Mouse (Mus musculus) lung, postnatal 25 days (tissue): ENCODE data around the gene Polr2c.
"Not testable (repeated sequence)": the region's sequence is repeated elsewhere in the genome, so short reads cannot be mapped to it uniquely, and the experiment has no call there.

Experiments
- DNase-seq: peaks from one replicate; pipeline ENCODE4 v3.0.0; 2022; ENCODE audit warnings: low spot score

Gene Polr2c

DNA sequence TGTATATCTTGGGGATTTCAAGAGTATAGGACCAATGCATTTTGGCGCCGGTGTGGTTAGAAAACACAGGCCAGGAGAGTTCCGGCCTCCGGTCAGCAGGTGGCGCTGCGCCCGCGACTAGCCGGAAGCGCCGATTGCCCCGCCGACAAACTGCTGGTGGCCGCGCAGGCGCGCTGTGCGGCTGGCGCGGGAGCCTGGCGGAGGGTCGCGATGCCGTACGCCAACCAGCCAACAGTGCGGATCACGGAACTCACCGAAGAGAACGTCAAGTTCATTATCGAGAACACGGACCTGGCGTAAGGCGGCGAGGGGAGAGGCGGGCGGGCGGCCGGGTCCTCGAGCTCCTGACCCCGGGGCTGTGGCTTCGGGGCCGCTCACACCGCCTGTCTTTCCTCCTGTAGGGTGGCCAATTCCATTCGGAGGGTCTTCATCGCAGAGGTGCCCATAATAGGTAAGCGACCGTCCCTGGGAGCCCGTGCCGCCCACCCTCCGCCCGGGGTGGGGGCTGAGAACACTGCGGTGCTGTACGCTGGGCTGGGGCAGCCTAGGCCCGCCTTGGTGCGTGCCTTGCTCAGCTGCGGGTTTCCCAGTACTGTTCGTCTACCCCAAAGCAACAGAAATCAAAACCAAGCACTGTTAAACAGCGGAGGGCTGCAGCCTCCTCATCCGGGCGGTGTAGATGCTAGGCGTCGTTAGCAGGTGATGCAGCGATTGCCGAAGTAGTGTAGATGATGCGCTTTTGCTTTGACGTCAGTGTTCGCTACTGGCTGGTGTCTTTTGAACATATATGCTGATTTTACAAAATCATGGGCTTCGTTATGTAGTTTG is at the start of gene Polr2c:
TSS of gene Polr2c (plus strand) at position 105 of the 828 bp plus-strand sequence.
- peak; percentile 89 for DNase-seq

DNA sequence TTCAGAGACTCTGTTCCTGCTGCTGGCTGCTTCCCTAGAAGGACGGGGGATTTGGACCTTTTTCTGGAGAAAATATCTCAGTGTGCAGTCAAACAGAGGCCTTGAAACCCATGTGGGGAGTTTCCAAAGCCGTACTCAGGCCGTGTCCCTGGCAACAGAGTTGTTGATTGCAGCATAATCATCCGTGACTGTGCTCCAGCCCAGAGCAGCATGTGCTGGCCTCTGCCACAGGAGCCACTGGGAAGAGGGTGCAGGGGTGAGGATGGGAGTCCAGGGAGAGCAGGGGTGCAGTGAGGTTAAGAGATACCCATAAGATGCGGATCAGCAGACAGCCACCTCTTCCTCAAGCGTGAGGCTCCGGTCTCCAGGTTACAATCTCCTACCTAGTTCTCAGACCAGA is 49.7 kb upstream of the Polr2c start:
- no peak for DNase-seq

DNA sequence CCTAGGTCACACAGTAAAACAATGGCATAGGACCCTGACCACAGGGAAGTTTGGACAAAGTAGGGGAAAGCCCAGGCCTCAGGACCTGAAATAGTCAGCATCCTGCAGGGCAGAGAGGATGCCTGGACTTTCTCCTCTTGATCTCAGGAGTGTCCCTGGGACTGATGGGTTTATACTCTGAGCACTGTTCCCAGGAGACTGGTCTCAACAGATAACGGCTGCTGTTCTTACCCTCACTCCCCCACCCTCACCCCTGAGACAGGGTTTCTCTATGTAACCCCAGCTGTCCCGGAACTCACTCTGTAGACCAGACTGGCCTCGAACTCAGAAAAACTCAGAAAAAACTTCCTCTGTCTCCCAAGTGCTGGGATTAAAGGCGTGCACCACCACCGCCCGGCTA is 48.9 kb upstream of the Polr2c start:
- DNase-seq: no peak

DNA sequence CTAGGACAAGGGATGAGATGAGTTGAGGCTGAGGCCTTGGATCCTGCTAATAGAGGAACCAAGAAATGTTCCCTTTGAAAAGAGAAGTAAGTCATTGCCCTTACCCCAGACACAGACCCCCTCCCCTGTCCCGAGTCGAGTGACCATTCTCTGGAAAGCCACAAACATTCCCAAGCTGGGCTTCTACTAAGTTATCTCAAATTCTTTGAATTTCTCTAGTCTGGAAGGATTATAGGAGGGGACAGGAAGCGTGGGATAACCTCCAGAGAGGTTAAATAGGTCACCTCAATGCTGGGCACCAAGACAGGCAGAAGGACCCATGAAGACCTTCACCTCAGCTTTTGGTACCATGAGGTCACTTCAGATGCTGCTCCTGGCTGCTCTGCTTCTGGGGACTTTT is 47.1 kb upstream of the Polr2c start, which contains the start of gene Ccl17:
TSS of gene Ccl17 (plus strand) at position 301 of the 400 bp plus-strand sequence.
- DNase-seq: no peak

DNA sequence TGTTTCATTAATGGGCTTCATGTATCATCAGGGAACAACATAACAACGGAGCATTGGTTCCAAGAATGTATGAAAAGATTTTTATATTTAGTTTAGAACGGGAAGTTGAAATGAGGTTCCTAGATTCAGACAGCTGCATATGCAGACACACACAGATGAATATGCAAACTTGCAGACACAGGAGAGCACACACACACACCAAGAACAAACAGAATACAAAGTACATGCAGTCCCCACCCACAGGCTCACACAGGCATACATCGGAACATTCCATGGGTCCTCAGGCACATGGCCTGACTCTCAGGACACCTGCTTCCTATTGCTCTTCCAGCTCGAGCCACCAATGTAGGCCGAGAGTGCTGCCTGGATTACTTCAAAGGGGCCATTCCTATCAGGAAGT is 46.4 kb upstream of the Polr2c start:
- no peak for DNase-seq

DNA sequence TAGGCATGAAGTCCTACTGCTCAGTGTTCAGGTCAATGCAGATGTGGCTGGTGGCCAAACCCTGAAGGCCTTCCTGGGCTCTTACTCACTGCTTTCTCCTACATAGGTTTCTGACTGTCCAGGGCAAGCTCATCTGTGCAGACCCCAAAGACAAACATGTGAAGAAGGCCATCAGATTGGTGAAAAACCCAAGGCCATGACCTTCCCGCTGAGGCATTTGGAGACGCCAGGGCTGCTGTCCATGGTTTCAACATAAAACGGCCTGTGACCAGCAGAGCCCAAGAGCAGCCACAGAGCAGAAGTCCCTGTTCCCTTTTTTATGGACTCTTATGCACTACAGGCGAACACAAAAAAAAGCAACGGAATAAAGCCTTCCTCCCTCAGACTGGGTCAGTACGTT is 45.6 kb upstream of the Polr2c start:
- DNase-seq: no peak

DNA sequence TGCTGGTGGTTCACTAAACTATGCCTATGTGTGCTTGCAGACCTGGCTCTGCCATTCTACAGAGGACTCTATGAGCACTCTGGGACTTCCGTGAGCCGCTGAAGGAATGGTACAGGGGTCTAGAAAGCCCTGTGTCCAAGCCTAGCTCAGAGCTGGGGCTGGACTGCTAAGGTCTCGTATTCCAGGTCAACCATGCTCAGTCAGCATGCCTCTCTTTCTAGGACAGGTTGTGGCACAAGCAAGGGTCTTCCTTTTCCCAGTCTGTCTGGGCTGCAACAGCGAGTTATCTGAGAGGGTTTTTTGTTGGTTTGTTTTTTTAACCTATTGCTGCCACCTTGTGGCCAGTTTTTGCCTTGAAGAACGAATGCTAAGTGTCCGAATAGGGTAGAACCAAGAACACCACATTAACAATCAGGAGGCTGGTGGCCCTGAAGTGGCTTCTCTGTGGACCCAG is 44.6 kb upstream of the Polr2c start:
- peak; percentile 90 for DNase-seq

DNA sequence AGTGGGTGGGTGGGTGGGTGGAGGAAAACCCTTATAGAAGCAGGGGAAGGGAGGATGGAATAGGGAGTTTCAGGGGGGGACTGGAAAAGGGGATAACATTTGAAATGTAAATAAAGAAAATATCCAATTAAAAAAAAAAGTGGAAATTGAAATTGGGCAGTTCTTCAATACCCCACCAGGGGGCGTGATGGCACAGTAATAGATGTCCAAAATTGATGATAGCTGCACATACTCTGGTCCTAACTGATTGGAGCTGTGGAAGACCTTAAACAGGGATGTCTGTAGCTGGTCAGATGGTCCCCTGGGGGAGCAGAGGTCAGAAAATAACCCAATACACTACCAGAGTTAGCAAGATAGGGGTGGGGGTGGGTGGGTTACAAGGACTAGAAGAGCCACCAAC is 42.7 kb upstream of the Polr2c start:
- DNase-seq: no peak

DNA sequence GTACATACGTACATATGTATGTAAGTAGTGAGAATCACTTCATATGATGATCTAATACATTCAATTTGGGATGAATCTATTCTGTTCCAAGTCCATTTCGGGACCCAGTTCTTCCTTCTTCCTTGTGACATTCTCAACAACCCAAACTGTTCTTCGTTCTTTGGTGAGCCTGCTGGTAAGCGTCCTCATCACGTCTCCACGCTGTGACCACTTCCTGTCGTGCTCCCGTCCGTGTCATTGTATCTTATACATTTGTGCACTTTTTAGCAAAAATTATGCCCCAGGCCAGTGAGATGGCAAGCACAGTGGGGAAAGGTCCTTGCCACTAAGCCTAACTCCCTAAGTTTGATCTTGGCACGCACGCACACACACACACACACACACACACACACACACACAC is 39.3 kb upstream of the Polr2c start:
- no peak for DNase-seq

DNA sequence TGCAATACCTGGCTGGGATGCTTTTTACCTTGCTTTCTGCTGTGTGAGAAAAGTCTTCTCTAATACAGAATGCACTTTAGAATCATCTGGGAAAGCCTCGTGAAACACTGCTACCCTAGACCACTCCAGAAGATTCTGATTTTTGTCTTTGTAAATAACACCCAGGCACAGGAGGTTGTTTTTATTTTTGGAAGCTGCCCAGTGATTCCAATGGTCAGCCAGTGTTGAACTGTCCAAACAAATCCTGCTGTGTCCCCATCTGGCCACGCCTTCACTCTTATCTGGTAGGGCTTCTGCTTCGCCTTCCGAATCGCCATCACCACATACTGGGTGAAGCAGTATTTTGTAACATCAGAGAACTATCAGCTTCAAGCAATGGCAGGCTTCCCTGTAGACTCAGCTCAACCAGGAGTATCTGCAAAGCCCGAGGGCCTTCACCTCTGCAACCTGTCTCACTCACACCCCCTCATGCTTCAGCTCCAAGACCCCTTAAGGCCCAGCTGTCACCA is 37.5 kb upstream of the Polr2c start:
- DNase-seq: no peak

DNA sequence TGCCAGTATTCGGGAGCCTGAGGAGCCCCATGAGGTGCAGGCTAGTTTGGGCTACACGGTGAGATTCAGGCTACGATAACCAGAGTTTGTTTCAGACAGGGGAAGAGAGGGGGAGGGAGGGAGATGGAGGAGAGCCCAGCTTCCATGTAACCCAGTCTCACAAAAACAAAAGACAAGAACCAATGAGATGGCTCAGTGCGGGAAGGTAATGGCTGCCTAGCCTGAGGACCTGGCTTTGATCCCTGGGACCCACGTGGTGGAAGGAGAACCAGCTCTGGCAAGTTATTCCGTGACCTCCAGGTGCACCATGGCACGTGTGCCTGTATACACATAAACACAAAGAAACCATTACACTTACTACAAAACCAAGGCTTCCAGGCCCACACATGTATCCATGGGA is 36.7 kb upstream of the Polr2c start:
- DNase-seq: no peak

DNA sequence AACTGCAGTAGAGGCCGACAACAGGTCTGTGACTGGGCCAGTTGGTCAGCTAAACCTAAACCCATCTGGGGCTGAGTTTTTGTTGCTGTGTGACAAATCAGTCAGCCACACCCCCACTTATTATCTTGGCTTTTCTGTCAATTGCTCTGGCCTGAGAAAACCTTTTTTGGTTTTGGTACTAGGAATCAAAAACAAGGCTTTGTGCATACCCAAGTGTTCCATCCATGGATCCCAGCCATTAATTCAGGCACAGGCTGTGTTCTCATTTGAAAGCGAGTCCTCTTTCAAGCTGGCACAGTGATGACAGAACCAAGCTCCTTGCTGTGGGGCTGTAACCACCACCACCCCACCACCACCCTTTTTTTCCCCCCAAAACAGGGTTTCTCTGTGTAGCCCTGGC is 35.9 kb upstream of the Polr2c start:
- DNase-seq: no peak

DNA sequence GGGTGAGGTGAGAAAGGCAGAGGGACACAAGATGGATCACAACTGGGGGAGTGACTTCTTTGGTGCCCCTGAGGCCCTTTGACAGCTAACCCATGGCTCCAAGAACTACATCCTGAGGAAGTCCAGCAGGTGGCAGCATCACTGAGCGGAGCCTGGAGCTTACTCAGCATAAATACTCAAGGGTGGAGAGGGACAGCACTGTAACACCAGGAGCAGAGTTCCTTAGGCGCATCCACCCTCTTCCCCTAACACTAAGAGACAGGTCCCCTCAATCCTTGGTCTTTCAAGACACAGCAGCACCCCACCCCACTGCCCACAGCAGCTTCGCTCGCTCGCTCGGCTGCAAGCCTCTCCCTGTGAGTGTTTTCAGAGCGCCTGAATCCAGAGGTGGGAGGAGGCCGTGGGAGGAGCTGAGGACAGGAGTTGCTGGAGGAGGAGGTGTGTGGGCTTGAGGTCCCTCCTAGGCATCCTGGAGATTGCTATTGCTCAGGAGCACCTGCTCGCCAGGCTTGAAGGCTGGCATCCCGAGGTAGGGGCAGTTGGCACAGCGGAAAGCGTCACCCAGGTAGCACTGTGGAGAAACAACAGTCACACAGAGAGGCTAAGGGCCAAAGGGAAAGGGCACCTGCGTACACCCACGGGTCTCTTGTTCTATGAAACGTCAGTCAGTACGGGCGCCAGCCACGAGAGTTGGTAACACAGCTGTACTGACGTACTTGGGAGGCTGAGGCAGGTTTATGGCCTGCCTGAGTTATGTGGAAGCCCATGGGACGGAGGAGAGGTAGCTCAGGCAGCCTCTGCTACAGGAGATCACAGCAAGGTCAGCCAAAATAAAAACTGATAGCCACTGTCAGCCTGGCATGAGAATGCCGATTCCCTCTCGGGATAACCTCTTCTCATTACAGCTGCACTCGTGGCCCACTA is 34.4 kb upstream of the Polr2c start:
- peak; percentile 57 for DNase-seq

DNA sequence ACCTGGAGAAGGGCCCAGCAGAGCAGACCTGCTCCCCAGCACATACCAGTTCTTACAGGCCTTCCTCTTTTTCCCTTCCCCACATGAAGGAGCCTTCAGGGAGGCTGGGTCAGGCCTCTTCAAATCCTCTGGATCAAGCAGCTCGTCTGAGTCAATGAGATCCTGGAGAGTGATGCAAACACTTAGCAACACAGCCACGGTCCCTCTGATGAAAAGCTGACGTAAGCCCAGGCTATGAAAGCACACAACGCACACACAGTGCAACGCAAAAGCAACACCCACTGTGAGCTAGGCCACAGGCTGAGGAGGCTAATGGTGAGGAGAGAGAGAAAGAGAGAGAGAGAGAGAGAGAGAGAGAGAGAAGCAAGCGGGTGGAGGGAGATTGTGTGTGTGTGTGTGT is 32.1 kb upstream of the Polr2c start:
- DNase-seq: no peak

DNA sequence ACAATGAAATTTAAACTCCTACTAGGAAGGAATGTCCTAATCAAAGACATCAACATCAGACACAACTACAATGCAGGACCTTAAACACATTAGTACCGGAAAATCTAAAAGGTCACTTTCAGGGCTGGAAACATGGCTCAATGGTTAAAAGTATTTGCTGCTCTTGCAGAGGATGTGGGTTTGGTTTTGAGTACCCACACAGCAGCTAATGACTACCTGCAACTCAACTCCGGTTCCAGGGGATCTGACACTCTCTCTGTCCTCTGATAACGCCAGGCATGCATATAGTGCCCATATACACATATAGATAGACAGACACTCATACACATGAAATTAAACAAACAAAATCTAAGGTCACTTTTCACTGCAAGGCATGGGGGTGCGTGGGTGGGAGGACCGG is 31.0 kb upstream of the Polr2c start:
- no peak for DNase-seq

DNA sequence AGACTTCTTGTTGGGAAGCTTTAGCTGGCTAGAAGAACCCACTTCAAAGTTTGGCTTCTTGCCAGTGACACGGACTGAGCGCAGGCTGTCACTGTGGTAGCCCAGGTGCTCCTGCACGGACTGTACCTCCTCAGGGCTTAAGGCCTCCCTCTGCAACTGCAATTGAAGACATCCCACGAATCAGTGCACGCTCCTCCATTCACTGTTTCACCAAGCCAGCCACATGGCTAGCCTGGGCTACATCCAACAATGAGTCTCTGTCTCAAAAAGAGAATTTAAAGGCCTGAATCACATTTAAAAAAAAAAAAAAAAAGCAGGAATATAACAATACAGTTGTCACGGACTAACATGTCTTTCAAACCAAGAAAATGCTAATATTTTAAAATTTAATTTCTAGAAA is 29.0 kb upstream of the Polr2c start:
- no peak for DNase-seq

DNA sequence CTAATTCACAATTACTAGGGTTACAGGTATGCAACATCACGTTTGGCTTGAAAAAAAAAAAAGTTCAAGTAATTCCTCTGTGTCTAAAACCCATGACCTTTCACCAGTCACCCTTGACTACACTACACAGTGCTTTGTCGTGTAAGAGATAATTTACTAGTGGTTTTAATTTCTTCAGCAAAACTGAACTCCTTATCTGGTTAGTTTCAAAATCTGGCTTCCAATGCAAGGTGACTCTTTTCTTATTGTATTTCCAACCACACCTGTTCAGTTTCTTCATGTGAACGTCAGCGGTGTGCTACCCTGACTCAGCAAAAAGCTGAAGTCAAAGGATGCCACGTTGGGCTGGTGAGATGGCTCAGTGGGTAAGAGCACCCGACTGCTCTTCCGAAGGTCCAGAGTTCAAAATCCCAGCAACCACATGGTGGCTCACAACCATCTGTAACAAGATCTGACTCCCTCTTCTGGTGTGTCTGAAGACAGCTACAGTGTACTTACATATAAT is 23.3 kb upstream of the Polr2c start:
- DNase-seq: not testable (repeated sequence)

DNA sequence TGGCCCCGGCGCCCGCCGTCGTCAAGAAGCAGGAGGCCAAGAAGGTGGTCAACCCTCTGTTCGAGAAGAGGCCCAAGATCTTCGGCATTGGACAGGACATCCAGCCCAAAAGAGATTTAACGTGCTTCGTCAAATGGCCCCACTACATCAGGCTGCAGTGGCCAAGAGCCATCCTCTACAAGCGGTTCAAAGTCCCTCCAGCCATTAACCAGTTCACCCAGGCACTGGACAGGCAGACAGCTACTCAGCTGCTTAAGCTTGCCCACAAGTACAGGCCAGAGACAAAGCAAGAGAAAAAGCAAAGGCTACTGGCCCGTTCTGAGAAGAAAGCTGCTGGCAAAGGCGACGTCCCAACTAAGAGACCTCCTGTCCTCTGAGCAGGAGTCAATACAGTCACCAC is 21.5 kb upstream of the Polr2c start:
- DNase-seq: not testable (repeated sequence)

DNA sequence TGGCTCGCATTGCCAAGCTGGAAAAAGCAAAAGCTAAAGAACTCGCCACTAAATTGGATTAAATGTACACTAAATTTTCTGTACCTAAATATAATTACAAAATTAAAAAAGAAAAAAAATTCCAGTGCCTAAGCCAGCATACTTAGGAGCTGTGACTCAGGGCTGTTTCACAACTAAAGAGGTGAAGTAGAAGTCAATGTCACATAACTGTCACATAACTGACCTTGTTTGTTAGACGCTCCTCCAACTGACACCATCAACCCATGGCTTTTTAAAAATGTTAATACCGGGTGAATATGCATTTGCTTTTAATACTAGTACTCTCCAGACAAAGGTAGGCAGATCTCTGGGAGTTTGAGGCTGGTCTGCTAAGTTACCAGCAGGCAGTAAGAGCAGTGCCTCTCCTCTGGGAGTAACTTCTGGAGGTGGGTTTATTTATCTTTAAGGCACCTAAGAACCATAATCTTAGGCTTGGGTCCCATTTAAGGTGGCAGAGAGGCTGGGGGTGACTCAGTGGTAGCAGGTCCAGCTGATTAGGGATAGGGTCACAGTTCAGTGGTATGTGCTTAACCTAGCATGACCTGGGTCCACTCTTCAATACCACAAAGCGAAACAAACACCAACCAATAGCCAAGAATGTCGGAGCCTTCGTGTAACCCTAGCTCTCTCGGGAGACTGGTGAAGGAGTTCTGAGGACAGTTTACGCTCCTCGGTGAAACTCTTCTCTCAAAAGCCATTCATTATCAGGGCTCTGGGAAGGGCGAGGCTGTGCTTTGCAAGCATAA is 20.6 kb upstream of the Polr2c start:
- no peak for DNase-seq

DNA sequence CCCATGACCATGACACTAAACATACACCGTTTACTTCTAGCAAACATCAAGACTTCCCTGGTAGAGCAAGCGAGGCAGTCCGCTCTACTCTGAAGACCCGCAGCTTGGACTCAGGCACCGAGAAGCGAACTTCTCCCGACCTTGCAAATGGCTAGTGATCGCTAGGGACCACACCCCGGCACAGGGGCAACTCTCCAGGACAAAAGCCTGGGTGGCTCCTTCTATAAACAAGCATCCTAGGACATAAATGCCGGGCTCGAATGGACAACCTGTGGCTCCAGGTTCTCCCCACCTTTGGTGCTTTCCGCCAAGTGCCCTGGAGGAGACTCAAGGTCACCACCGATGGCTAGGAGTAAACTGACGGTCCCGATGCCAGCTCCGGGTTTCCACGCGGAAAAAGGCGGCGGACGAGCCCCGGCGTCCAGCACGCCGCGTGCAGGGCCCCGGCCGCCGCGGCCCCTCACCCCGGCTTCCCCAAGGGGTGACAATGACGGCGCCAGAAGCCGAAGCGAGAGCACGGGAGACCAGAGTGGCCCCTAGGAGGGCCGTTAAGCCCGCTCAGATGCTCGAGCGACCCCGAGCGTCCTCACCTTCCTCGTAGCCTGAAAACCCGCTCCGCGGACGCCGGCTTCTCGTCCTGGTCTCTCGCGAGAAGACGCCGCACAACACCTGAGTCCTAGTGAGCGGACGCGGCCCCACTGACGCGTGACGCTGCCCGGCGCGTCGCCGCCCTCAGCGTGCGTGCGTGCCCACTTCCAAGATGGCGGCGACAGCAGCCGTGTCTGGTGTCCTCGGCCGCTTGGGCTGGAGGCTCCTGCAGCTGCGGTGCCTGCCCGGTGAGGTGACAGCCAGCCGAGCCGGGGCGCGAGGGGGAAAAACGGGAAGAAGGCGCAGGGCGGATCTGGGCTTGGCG is 19.3 kb upstream of the Polr2c start, which contains the start of the genes Coq9 and Ciapin1:
TSS of gene Coq9 (plus strand) at position 660 of the 913 bp plus-strand sequence.
TSS of gene Ciapin1 (minus strand) at position 697 of the 913 bp plus-strand sequence.
- DNase-seq: peak; percentile 96
